Mouse (Mus musculus) intestine, postnatal 0 days (tissue): ENCODE measurements around the gene Robo2. TPM values are rescaled to one million over a fixed set of nuclear protein-coding genes. Genes with fewer than 3 reads are reported as not detected.

Experiments
- ATAC-seq: fragments of 200-750 bp; cut with Nextera tagmentation; 2 replicates; pipeline ENCODE4 v1.8.0; 2017; ENCODE audit warnings: mild to moderate bottlenecking, moderate TSS enrichment, moderate library complexity
- H3K27ac ChIP-seq: fragments of 300-500 bp; sonication (generic); 2 replicates; pipeline ENCODE4 v1.5.1; 2014; ENCODE audit warnings: mild to moderate bottlenecking, low read depth, low read length, moderate library complexity
- H3K27me3 ChIP-seq: fragments of 300-500 bp; sonication (generic); replicated peaks from 2 replicates; pipeline ENCODE4 v1.6.1; 2014; ENCODE audit warnings: low read length, mixed read lengths; ENCODE audit not compliant: control insufficient read depth, insufficient read depth
- H3K36me3 ChIP-seq: fragments of 300-500 bp; sonication (generic); 2 replicates; pipeline ENCODE4 v1.6.1; 2014; ENCODE audit warnings: mild to moderate bottlenecking, moderate library complexity; ENCODE audit not compliant: control insufficient read depth, insufficient read depth
- H3K4me1 ChIP-seq: fragments of 300-500 bp; sonication (generic); replicated peaks from 2 replicates; pipeline ENCODE4 v1.6.1; 2014; ENCODE audit warnings: antibody characterized with exemption, low read length, mixed read lengths; ENCODE audit not compliant: control insufficient read depth, insufficient read depth
- H3K4me2 ChIP-seq: fragments of 300-500 bp; sonication (generic); replicated peaks from 2 replicates; pipeline ENCODE4 v1.6.1; 2014; ENCODE audit warnings: low read depth, mild to moderate bottlenecking, moderate library complexity
- H3K4me3 ChIP-seq: fragments of 300-500 bp; sonication (generic); 2 replicates; pipeline ENCODE4 v1.5.1; 2014; ENCODE audit warnings: low read depth, low read length
- H3K9ac ChIP-seq: fragments of 300-500 bp; sonication (generic); 2 replicates; pipeline ENCODE4 v1.6.1; 2014; ENCODE audit warnings: mild to moderate bottlenecking, low read depth, low read length
- H3K9me3 ChIP-seq: fragments of 300-500 bp; sonication (generic); 2 replicates; pipeline ENCODE4 v1.6.1; 2016; ENCODE audit warnings: mixed run types; ENCODE audit not compliant: control insufficient read depth
- CTCF ChIP-seq: sonication (generic); IDR thresholded peaks from 2 replicates; pipeline ENCODE4 v1.5.1; 2016; ENCODE audit warnings: low read depth, mild to moderate bottlenecking, control low read depth, antibody characterized with exemption, moderate library complexity
- WGBS: fragments of 180-500 bp; shearing (Covaris S2); extraction: QIAGEN DNeasy Blood & Tissue Kit; methylation state at CpG from one replicate; pipeline ENCODE4 v1.1.7; 2014; 5-methylcytosine and 5-hydroxymethylcytosine counted together
- polyA plus RNA-seq: library from polyadenylated mRNA; unstranded; fragments of >200 nt; fragmentation: Nextera tagmentation; extraction: Ambion mirVana; gene quantifications from 2 replicates; pipeline ENCODE4 v1.2.1, GENCODE M21; 2015

The Robo2 gene
- polyA plus RNA-seq, 1 experiment from 2014 or later: 6.2 TPM

GRCm38 (mm10) chr16:74200024-74200703, 211.5 kb downstream of the Robo2 start:
- 87% methylated on average over 1 of the region's 1 CpGs for WGBS
- no peaks in the 10 kb centered on the region for H3K4me1 ChIP-seq
- no peak overlapping the region for H3K27ac ChIP-seq
- no peak for TF ChIP-seq CTCF
- no peaks in the 10 kb centered on the region for H3K27me3 ChIP-seq
- no peak overlapping the region for H3K4me3 ChIP-seq
- no peak overlapping the region for H3K9ac ChIP-seq
- H3K9me3 ChIP-seq: no peaks in the 10 kb centered on the region
- H3K4me2 ChIP-seq: no peak overlapping the region
- H3K36me3 ChIP-seq: no peaks in the 10 kb centered on the region
- ATAC-seq: no peak

GRCm38 (mm10) chr16:74192979-74193554, 218.6 kb downstream of the Robo2 start:
- no peak for ATAC-seq
- H3K9ac ChIP-seq: no peak overlapping the region
- no peaks in the 10 kb centered on the region for H3K36me3 ChIP-seq
- H3K27ac ChIP-seq: no peak overlapping the region
- no peaks in the 10 kb centered on the region for H3K27me3 ChIP-seq
- H3K4me3 ChIP-seq: no peak overlapping the region
- H3K4me1 ChIP-seq: no peaks in the 10 kb centered on the region
- no peaks in the 10 kb centered on the region for H3K9me3 ChIP-seq
- 82% methylated on average over 8 of the region's 8 CpGs for WGBS
- TF ChIP-seq CTCF: no peak
- H3K4me2 ChIP-seq: no peak overlapping the region

GRCm38 (mm10) chr16:74191621-74192020, 220.0 kb downstream of the Robo2 start:
- no peaks in the 10 kb centered on the region for H3K9me3 ChIP-seq
- H3K4me1 ChIP-seq: no peaks in the 10 kb centered on the region
- no peaks in the 10 kb centered on the region for H3K36me3 ChIP-seq
- no peak overlapping the region for H3K9ac ChIP-seq
- H3K27me3 ChIP-seq: no peaks in the 10 kb centered on the region
- ATAC-seq: no peak
- H3K4me3 ChIP-seq: no peak overlapping the region
- TF ChIP-seq CTCF: no peak
- no peak overlapping the region for H3K4me2 ChIP-seq
- no peak overlapping the region for H3K27ac ChIP-seq
- WGBS: 85% methylated on average over 2 of the region's 2 CpGs

- no peak overlapping the region for H3K9ac ChIP-seq
- H3K4me2 ChIP-seq: no peak overlapping the region
- no peaks in the 10 kb centered on the region for H3K9me3 ChIP-seq
- no peaks in the 10 kb centered on the region for H3K27me3 ChIP-seq
- H3K4me1 ChIP-seq: no peaks in the 10 kb centered on the region
- no peak overlapping the region for H3K27ac ChIP-seq
- no peak overlapping the region for H3K4me3 ChIP-seq
- no peak for TF ChIP-seq CTCF
- H3K36me3 ChIP-seq: no peaks in the 10 kb centered on the region
- WGBS: 66% methylated on average over 3 of the region's 3 CpGs
- no peak for ATAC-seq
Observed at GRCm38 (mm10) chr16:74182509-74183113, 229.0 kb downstream of the Robo2 start.

- no peaks in the 10 kb centered on the region for H3K9me3 ChIP-seq
- H3K4me1 ChIP-seq: no peaks in the 10 kb centered on the region
- H3K27me3 ChIP-seq: no peaks in the 10 kb centered on the region
- H3K27ac ChIP-seq: no peak overlapping the region
- TF ChIP-seq CTCF: no peak
- H3K4me3 ChIP-seq: no peak overlapping the region
- WGBS: 84% methylated on average over 3 of the region's 3 CpGs
- H3K9ac ChIP-seq: no peak overlapping the region
- no peaks in the 10 kb centered on the region for H3K36me3 ChIP-seq
- ATAC-seq: no peak
- no peak overlapping the region for H3K4me2 ChIP-seq
Observed at GRCm38 (mm10) chr16:74172673-74173072, 239.0 kb downstream of the Robo2 start.

- Histone ChIP-seq H3K4me3 (no peak overlapping the region), H3K27ac (no peak overlapping the region), H3K36me3 (no peaks in the 10 kb centered on the region), H3K27me3 (no peaks in the 10 kb centered on the region), H3K4me1 (no peaks in the 10 kb centered on the region), H3K9me3 (no peaks in the 10 kb centered on the region), H3K4me2 (no peak overlapping the region), H3K9ac (no peak overlapping the region)
- WGBS: 81% methylated on average over 4 of the region's 4 CpGs
- ATAC-seq: no peak
- no peak for TF ChIP-seq CTCF
Observed at GRCm38 (mm10) chr16:74169642-74170041, 242.0 kb downstream of the Robo2 start.
